Mouse (Mus musculus): ENCODE results near the gene Wdr38.
A peak's percentile ranks its signal among the peaks of the same experiment; 100 is the strongest.

DNA sequence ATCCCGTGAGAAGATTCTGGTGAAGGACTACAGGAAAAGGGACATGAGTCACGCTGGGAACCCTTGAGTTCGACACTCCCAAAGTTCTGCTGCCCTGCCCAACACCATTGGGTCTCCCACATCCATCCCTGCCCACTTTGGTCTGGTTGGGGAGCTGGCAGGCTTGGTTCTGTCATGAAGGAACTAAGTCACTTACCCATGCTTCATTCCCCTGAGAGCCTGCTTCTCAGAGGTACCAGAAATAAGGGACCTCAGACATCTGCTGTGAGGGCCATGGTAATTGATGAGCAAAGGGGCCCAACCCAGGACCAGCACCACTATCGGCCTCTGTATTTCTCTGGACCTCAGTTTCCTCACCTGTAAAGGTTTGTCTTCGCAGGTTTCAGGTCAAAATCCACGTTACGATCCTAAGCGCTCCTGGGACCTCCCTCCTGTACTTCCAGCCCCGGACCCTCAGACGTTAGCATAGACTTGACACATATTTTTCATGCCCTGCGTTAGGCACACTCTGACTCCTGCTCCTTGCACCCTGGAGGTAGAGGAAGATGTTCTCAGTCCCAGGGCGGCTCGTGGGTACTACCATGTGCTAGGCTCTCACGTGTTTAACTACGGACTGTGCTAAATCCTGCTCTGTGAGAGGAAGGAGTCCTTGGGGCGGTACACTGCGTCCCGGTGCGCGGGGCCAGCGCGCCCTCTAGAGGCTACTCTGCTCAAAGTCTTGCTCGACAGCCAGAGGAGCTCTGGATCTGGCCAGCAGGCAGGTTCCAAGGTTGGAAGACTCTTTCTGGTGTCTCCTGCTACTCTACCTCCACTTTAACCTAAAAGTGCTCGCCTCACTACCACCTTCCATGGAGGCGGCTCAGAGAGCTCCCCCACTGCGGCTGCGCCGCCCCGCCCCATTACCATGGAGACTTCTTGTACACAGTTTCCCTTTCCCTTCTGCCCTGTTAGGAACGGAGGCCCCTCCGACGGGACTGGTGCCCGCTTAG is at the start of gene Wdr38:
- TF ChIP-seq POLR2A (IDR thresholded peaks at IDR 0.05; ENCODE audit: low read depth, low read length) (no peak; the same call in 1 of the 2 replicates), CTCF (IDR thresholded peaks at IDR 0.05; ENCODE audit: extremely low read depth, insufficient read length, insufficient replicate concordance, low read depth, low read length) (peak; percentile 100)
